10 mouse cellular contexts compared by ENCODE assay signal in genomic region chr16:66013608-66014007, GRCm38 (mm10).
DNase-seq lines count a peak whose midpoint lies in the region; ATAC-seq and TF ChIP-seq lines count a peak whose summit lies in the region.
"Had no signal": no experiment of that assay in that cellular context is flagged by ENCODE, and none has a peak within 500 bp of the region (broad histone marks: within the 10 kb centered on the region; RNA-seq: fewer than 3 reads in every experiment).

No protein-coding gene starts in this region.

- H3K9me3 ChIP-seq in heart, postnatal 0 days (replicated peaks; ENCODE audit: control insufficient read depth, low read length), result no peaks in the 10 kb centered on the region
- H3K9me3 ChIP-seq in heart, embryonic 11.5 days (replicated peaks; ENCODE audit: control insufficient read depth, low read length), result no peaks in the 10 kb centered on the region
- H3K9me3 ChIP-seq in hindbrain, postnatal 0 days (ENCODE audit: low read length), result no peaks in the 10 kb centered on the region
- H3K9me3 ChIP-seq: megakaryocyte, embryonic 14.5 days had no signal

- no peak for TF ChIP-seq EP300 in heart, postnatal 0 days (IDR thresholded peaks at IDR 0.05; ENCODE audit: low read depth)

- no peak overlapping the region for H3K9ac ChIP-seq in heart, postnatal 0 days (replicated peaks; ENCODE audit: low read depth, low read length)
- H3K9ac ChIP-seq in heart, embryonic 11.5 days (ENCODE audit: low read depth, low read length), result no peak overlapping the region
- H3K9ac ChIP-seq in hindbrain, postnatal 0 days (replicated peaks; ENCODE audit: low read length), result no peak overlapping the region

- WGBS in heart, postnatal 0 days, result 13% methylated on average over 2 of the region's 2 CpGs
- WGBS in heart, embryonic 11.5 days (ENCODE audit: insufficient replicate concordance), result 11% methylated on average over 2 of the region's 2 CpGs
- WGBS in hindbrain, postnatal 0 days, result 9% methylated on average over 2 of the region's 2 CpGs
- WGBS in lung, adult 2 months, result 13% methylated on average over 2 of the region's 2 CpGs

- H3K27ac ChIP-seq in heart, postnatal 0 days (ENCODE audit: low read depth), result no peak overlapping the region
- no peak overlapping the region for H3K27ac ChIP-seq in heart, embryonic 11.5 days (ENCODE audit: low read depth, low read length)
- no peak overlapping the region for H3K27ac ChIP-seq in hindbrain, postnatal 0 days

- H3K4me3 ChIP-seq in heart, postnatal 0 days (ENCODE audit: low read depth, low read length), result no peak overlapping the region
- H3K4me3 ChIP-seq in heart, embryonic 11.5 days (ENCODE audit: low read depth, low read length), result no peak overlapping the region
- H3K4me3 ChIP-seq in hindbrain, postnatal 0 days (ENCODE audit: low read length), result no peak overlapping the region
- H3K4me3 ChIP-seq in lung, adult 2 months (replicated peaks; ENCODE audit: extremely low read depth, low read depth, low read length), result no peak overlapping the region
- H3K4me3 ChIP-seq: megakaryocyte, embryonic 14.5 days had no signal

- no peak for TF ChIP-seq POLR2A in lung, adult 2 months (IDR thresholded peaks at IDR 0.05; ENCODE audit: borderline replicate concordance, extremely low read depth, low read depth, low read length)

- peak; percentile 52 for TF ChIP-seq CTCF in heart, postnatal 0 days (IDR thresholded peaks at IDR 0.05; ENCODE audit: low read depth)
- TF ChIP-seq CTCF in hindbrain, postnatal 0 days (IDR thresholded peaks at IDR 0.05; ENCODE audit: low read depth), result peak; percentile 70
- no peak for TF ChIP-seq CTCF in lung, adult 2 months (IDR thresholded peaks at IDR 0.05; ENCODE audit: insufficient read depth, low read length)

- H3K36me3 ChIP-seq in heart, postnatal 0 days (replicated peaks; ENCODE audit: control insufficient read depth, insufficient read depth, low read length), result no peaks in the 10 kb centered on the region
- no peaks in the 10 kb centered on the region for H3K36me3 ChIP-seq in heart, embryonic 11.5 days (ENCODE audit: control insufficient read depth, insufficient read depth, low read length)
- no peaks in the 10 kb centered on the region for H3K36me3 ChIP-seq in hindbrain, postnatal 0 days (ENCODE audit: insufficient read depth, low read length)

- H3K4me1 ChIP-seq in heart, postnatal 0 days (ENCODE audit: control insufficient read depth, insufficient read depth), result no peaks in the 10 kb centered on the region
- no peaks in the 10 kb centered on the region for H3K4me1 ChIP-seq in heart, embryonic 11.5 days (ENCODE audit: control insufficient read depth, insufficient read depth, low read length)
- no peaks in the 10 kb centered on the region for H3K4me1 ChIP-seq in hindbrain, postnatal 0 days (ENCODE audit: insufficient read depth, low read length)
- no peaks in the 10 kb centered on the region for H3K4me1 ChIP-seq in lung, adult 2 months (ENCODE audit: control insufficient read depth, insufficient read depth, low read length)
- H3K4me1 ChIP-seq: megakaryocyte, embryonic 14.5 days had no signal

- ATAC-seq in heart, postnatal 0 days (ENCODE audit: insufficient read depth, low read depth), result no peak
- ATAC-seq in heart, embryonic 11.5 days (replicated peaks; ENCODE audit: insufficient number of reproducible peaks, low FRiP score, low TSS enrichment), result no peak
- no peak for ATAC-seq in hindbrain, postnatal 0 days
- ATAC-seq in cerebellum, adult (ENCODE audit: insufficient number of reproducible peaks, low FRiP score, low TSS enrichment), result no peak

- no peak overlapping the region for H3K4me2 ChIP-seq in heart, postnatal 0 days (ENCODE audit: low read depth, low read length)
- H3K4me2 ChIP-seq in heart, embryonic 11.5 days, result no peak overlapping the region
- no peak overlapping the region for H3K4me2 ChIP-seq in hindbrain, postnatal 0 days (ENCODE audit: low read depth, low read length)

- no peak for DNase-seq in heart, postnatal 0 days (ENCODE audit: low spot score)
- DNase-seq in A20 (ENCODE audit: low read depth, low spot score), result peak; percentile 20
- peak; percentile 42 for DNase-seq in brain, adult 2 months (ENCODE audit: low read depth, low spot score)
- DNase-seq in hindbrain, postnatal 0 days (ENCODE audit: low spot score), result peak; percentile 74
- DNase-seq in adrenal gland, adult 18-20 months (ENCODE audit: low spot score in 2 of 2), result no peak
- DNase-seq in lung, adult 2 months, result no peak
- DNase-seq: kidney, postnatal 36 days had no signal

- H3K27me3 ChIP-seq in heart, postnatal 0 days (ENCODE audit: control insufficient read depth, insufficient read depth, low read length), result no peaks in the 10 kb centered on the region
- H3K27me3 ChIP-seq in heart, embryonic 11.5 days (ENCODE audit: control insufficient read depth, insufficient read depth, low read length), result no peaks in the 10 kb centered on the region
- H3K27me3 ChIP-seq in hindbrain, postnatal 0 days (ENCODE audit: insufficient read depth, low read length), result no peaks in the 10 kb centered on the region
- H3K27me3 ChIP-seq: megakaryocyte, embryonic 14.5 days had no signal

Comparison
In these comparisons a context has a peak if more than half of its experiments do, and no peak if none do; other contexts are left out.
1. DNase-seq: peak in A20 (single experiment), brain, adult 2 months (single experiment) and hindbrain, postnatal 0 days (single experiment); none in heart, postnatal 0 days (single experiment), adrenal gland, adult 18-20 months (0 of 2) and lung, adult 2 months (single experiment).